Mouse (Mus musculus): ENCODE measurements around the gene Foxe1. TPM values are rescaled to one million over a fixed set of nuclear protein-coding genes. Genes with fewer than 3 reads are reported as not detected.

Gene Foxe1
- polyA plus RNA-seq, 1 experiment from 2014 or later = 0.08 TPM

Other genes with a start within 250 kb of the Foxe1 start
- gene Ncbp1, start 205.0 kb upstream of the Foxe1 start, polyA plus RNA-seq (2015; fragmentation: Nextera tagmentation; extraction: Ambion mirVana) = 88.5 and 94.7 TPM in 2 replicates
- gene Tstd2, start 204.9 kb upstream of the Foxe1 start, polyA plus RNA-seq (2015; fragmentation: Nextera tagmentation; extraction: Ambion mirVana) = 23.1 and 30.3 TPM in 2 replicates
- 33.5 and 37.4 TPM in 2 replicates for gene Xpa, start 147.3 kb upstream of the Foxe1 start, polyA plus RNA-seq (2015; fragmentation: Nextera tagmentation; extraction: Ambion mirVana)
- 19.9 and 20.9 TPM in 2 replicates for gene Trmo, start 45.8 kb downstream of the Foxe1 start, polyA plus RNA-seq (2015; fragmentation: Nextera tagmentation; extraction: Ambion mirVana)
- gene Hemgn, start 69.9 kb downstream of the Foxe1 start, polyA plus RNA-seq (2015; fragmentation: Nextera tagmentation; extraction: Ambion mirVana) = 5.3 and 6.8 TPM in 2 replicates
- gene Anp32b, start 107.3 kb downstream of the Foxe1 start, polyA plus RNA-seq (2015; fragmentation: Nextera tagmentation; extraction: Ambion mirVana) = 356 and 374 TPM in 2 replicates
- 111 and 114 TPM in 2 replicates for gene Nans, start 145.6 kb downstream of the Foxe1 start, polyA plus RNA-seq (2015; fragmentation: Nextera tagmentation; extraction: Ambion mirVana)
- gene Trim14, start 192.5 kb downstream of the Foxe1 start, polyA plus RNA-seq (2015; fragmentation: Nextera tagmentation; extraction: Ambion mirVana) = 19.8 and 22.4 TPM in 2 replicates